Mouse (Mus musculus) ovary, postnatal 36 days (tissue): ENCODE data around the gene Osgepl1.
A peak's percentile ranks its signal among the peaks of the same experiment; 100 is the strongest.
"Not testable (repeated sequence)": the region's sequence is repeated elsewhere in the genome, so short reads cannot be mapped to it uniquely, and the experiment has no call there.

ENCODE experiments used
- DNase-seq: peaks from one replicate; pipeline ENCODE4 v3.0.0; 2022; ENCODE audit warnings: low spot score, mixed read lengths

Gene Osgepl1

GRCm38 (mm10) chr1:53312989-53313967 lies at the start of gene Osgepl1:
Gene Osgepl1 (plus strand): TSS chr1:53313624.
- DNase-seq, result peak; percentile 80

GRCm38 (mm10) chr1:53264958-53265612 lies 48.3 kb upstream of the Osgepl1 start:
- DNase-seq, result not testable (repeated sequence)

GRCm38 (mm10) chr1:53269901-53270300 lies 43.5 kb upstream of the Osgepl1 start:
- DNase-seq, result no peak

- peak; percentile 13 for DNase-seq
Observed at GRCm38 (mm10) chr1:53272646-53273045, 40.8 kb upstream of the Osgepl1 start.

DNA sequence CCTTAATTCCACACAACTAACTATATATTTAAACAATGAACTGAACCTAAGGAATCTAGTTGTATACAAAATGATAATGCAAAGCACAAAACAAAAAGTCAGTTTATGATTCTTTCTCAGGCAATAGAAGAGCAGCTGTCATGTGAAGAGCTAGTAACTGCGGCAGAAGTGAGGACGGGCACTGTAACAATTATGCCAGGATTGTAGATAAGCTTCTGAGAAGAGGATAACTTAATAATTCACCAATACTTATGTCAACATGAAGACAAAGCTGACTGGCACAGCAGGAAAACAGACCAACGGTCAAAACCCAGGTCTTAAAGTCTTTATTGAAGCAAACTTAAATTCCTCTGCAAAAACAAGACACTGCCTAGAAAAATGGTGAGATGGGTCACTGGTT lies 22.2 kb upstream of the Osgepl1 start:
- DNase-seq, result no peak

- peak; percentile 96 for DNase-seq
Observed at GRCm38 (mm10) chr1:53296581-53297383, 16.6 kb upstream of the Osgepl1 start, which contains the start of the genes Pms1, Ormdl1 and Gm28778. Gene Pms1 (minus strand): TSS chr1:53297018. Gene Ormdl1 (plus strand): TSS chr1:53297095. Gene Gm28778 (plus strand): TSS chr1:53297111.

DNA sequence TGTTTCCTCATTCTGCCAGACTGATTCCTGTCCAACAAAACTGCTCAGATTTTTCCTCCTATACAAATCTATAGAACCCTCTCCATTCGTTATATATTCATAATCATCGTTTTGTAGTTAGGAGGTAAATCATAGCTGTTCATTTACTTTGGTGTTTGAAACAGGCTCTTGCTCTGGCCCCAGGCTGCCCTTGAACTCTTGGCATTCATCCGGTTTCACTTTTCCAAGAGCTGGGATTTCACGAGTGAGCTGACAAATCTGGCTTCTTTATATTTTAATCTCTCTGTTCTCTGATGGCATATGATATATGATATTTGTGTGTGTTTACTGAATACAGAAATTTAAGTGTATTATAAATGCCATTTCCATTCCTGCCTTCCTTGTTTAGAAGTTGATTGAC lies 12.9 kb upstream of the Osgepl1 start:
- no peak for DNase-seq

DNA sequence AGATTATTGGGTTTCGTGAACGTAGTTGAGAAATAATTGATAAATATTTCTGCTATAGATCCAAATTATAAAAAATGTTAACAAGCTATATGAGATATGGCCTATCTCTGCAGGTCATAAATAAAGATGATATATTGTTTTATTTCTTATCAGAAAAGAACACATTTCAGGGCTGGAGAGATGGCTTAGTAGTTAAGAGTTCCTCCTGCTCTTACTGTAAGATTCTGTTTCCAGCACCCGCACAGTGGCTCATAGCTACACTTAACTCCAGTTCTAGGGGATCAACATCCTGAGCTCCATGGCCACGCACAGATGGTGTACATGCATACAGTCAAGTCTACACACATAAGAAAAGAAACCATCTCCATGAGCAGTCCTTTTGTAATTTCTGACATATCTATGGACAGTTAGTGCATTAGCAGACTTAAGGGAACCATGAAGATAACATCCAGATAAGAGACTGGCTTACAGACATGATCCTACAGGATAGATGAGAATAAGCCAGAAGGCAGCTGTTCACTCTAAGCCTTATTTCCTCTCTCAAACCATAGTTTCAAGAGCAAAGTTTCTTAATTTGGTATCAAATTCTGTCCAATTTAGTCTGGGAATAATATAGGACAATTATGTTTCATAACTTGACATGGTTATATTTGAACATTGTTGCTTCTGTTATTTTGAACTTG lies 8.4 kb downstream of the Osgepl1 start:
- DNase-seq, result no peak

DNA sequence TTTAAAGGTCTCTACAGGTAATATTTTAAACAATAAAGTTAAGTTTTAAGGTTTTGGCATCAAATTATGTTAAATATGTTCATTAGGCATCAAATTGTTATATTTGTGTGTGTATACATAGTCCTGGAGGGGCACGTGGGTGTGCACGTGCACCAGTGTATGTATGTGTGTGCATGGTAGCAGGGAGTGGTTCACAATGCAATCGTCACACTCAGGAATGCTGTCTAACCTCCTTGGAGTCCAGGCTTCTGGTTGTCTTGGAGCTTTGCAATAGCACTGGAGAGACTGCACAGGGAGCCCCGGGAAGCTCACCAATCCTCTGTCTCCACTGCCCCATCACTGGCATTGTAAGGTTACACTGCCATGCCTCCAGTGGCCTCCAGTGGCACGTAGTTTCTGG lies 9.8 kb downstream of the Osgepl1 start:
- DNase-seq, result no peak

GRCm38 (mm10) chr1:53324277-53324676 lies 10.9 kb downstream of the Osgepl1 start:
- no peak for DNase-seq

- no peak for DNase-seq
Observed at GRCm38 (mm10) chr1:53324827-53325494, 11.5 kb downstream of the Osgepl1 start.

DNA sequence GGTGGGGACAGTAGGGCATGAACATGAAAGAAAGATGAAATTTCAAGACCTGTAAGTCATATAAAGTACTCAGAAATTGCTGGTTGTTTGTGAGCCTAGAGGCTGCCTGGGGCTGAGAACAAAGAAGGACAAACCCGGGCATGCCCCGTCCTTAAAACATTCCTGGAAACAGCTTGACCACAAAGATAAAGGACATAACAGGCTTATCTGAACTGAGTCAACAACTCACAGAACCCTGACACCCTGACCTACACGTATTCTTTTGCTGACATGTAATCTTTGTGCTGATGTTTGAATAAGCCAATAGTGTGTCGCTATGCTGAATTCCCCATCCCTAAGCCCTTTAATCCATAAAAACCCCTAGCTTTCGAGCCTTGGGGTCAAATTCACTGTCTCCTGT lies 20.1 kb downstream of the Osgepl1 start:
- DNase-seq, result not testable (repeated sequence)

DNA sequence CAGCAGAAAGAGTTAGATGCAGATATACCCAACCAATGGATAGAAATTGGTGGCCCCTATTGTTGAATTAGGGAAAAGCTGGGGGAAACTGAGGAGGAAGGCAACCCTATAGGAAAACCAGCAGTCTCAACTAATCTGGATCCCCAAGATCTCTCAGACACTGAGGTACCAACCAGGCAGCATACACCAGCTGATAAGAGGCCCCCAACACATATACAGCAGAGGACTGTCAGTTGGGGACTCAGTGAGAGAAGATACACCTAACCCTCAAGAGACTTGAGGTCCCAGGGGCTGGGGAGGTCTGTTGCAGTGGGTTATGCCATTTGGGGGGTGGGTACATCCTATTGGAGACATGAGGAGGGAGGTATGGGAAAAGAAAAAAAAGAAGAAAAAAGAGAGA lies 22.0 kb downstream of the Osgepl1 start:
- no peak for DNase-seq

- not testable (repeated sequence) for DNase-seq
Observed at GRCm38 (mm10) chr1:53337403-53337802, 24.0 kb downstream of the Osgepl1 start.

GRCm38 (mm10) chr1:53341071-53341470 lies 27.6 kb downstream of the Osgepl1 start:
- DNase-seq, result no peak

DNA sequence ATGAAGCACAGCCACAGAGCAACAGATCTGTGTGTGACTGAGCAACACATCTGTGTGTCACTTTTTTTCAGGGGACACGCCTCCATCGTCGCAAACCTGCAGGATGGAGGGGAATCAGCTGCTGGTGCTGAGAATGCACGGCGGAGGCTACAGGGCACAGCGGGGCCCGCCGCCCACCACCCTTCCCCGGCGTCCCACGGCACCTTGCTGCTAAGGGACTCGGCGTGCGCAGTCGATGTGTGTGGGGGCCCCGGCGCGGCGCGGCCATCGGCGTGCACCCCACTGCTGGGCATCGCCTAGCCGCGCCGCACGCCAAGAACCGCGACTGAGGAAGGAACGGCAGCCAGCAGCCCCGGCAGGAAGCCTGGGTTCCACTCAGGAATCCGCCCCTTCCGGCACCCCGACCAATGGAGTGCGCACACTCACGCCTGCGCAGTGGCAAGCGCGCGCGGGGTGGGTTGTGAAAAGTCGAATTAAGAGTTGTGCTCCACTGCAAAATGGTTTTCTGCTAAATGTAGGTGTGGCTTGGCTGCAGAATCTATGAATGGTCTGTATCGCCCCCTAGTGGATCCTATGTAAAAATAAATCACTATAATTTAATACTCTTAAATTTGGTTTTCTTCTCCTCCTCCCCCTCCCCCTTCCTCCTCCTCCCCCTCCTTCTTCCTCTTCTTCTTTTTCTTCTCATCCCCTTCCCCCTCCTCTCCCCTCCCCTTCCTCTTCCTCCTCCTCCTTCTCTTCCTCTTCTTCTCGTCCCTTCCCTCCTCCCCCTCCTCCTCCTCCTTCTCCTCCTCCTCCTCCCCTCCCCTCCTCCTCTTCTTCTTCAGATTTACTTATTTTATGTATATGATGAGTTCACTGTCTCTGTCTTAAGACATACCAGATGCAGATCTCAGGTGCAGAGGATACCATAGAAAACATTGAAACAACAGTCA lies 39.2 kb downstream of the Osgepl1 start, which contains the start of the genes Asdurf, Gm28551 and Asnsd1:
Asdurf (minus strand) TSS at position 293 of the 935 bp plus-strand sequence.
Gm28551 (minus strand) TSS at position 341 of the 935 bp plus-strand sequence.
Asnsd1 (minus strand) TSS at position 426 of the 935 bp plus-strand sequence.
- peak; percentile 97 for DNase-seq

DNA sequence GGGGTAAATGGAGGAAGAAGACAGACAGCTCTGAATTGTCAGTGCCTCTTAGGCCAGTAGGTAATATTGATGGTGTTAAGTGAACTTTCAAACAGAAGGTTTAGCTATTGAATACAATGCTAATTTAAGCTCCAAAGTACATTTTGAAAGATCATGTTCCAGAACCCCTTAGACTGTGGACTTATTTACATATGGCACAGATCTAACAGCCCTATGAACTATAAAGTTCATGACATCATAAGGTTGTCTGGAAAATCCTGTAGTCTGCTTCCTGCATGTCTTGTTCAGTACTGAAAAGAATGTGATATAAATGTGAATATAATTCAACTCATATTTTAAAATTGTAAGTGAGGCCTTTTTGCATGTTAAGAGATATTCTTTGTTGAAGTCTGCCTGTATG lies 45.6 kb downstream of the Osgepl1 start:
- DNase-seq, result no peak
